Mouse (Mus musculus) hindbrain, postnatal 0 days (tissue): ENCODE measurements at regions not wholly inside any gene's neighbourhood (a gene's known extent, or its start where the extent isn't known, plus 50 kb on each side); places are given as distances from the start of the nearest gene placed in this dataset.
"Not testable (repeated sequence)": the region's sequence is repeated elsewhere in the genome, so short reads cannot be mapped to it uniquely, and the experiment has no call there.

Experiments
- ATAC-seq: fragments of 200-750 bp; cut with Nextera tagmentation; 2 replicates; pipeline ENCODE4 v1.8.0; 2017; ENCODE audit warnings: mild to moderate bottlenecking, moderate TSS enrichment, moderate library complexity
- DNase-seq: peaks from one replicate; pipeline ENCODE4 v3.0.0-alpha.2; 2015; ENCODE audit warnings: low spot score
- H3K27ac ChIP-seq: fragments of 300-500 bp; sonication (generic); 2 replicates; pipeline ENCODE4 v1.5.1; 2014; ENCODE audit warnings: mild to moderate bottlenecking
- H3K27me3 ChIP-seq: fragments of 300-500 bp; sonication (generic); 2 replicates; pipeline ENCODE4 v1.6.1; 2014; ENCODE audit warnings: low read length, mixed read lengths; ENCODE audit not compliant: insufficient read depth
- H3K36me3 ChIP-seq: fragments of 300-500 bp; sonication (generic); 2 replicates; pipeline ENCODE4 v1.6.1; 2014; ENCODE audit warnings: low read length, mixed read lengths; ENCODE audit not compliant: insufficient read depth
- H3K4me1 ChIP-seq: fragments of 300-500 bp; sonication (generic); 2 replicates; pipeline ENCODE4 v1.6.1; 2014; ENCODE audit warnings: antibody characterized with exemption, low read length, mixed read lengths; ENCODE audit not compliant: insufficient read depth
- H3K4me2 ChIP-seq: fragments of 300-500 bp; sonication (generic); 2 replicates; pipeline ENCODE4 v1.6.1; 2014; ENCODE audit warnings: low read depth, mild to moderate bottlenecking, low read length, moderate library complexity, mixed read lengths
- H3K4me3 ChIP-seq: fragments of 300-500 bp; sonication (generic); 2 replicates; pipeline ENCODE4 v1.5.1; 2014; ENCODE audit warnings: low read length
- H3K9ac ChIP-seq: fragments of 300-500 bp; sonication (generic); replicated peaks from 2 replicates; pipeline ENCODE4 v1.6.1; 2014; ENCODE audit warnings: mild to moderate bottlenecking, low read length, moderate library complexity, mixed read lengths
- H3K9me3 ChIP-seq: fragments of 300-500 bp; sonication (generic); 2 replicates; pipeline ENCODE4 v1.6.1; 2016; ENCODE audit warnings: low read length, mixed read lengths
- CTCF ChIP-seq: IDR thresholded peaks from 2 replicates; pipeline ENCODE4 v1.5.1; 2016; ENCODE audit warnings: antibody characterized with exemption, control low read depth, low read depth
- WGBS: fragments of 180-500 bp; shearing (Covaris S2); extraction: QIAGEN DNeasy Blood & Tissue Kit; methylation state at CpG from one replicate; pipeline ENCODE4 v1.1.7; 2014; 5-methylcytosine and 5-hydroxymethylcytosine counted together

DNA sequence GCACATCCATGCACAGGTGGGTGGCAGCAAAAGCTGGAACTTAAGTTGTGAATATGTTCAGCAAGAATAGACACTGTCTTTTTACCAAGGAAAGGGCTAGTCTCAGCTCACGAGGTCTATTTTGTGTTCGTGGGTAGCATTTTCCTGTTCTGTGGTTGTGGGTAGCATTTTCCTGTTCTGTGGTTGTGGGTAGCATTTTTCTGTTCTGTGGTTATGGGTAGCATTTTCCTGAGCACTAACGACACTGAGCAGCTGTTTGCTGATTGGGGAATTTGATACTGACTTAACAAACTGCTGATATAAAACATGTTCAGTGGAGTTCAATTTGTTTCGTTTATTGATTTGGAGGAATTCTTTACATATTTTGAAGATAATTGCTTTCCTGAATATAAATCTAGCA lies 837.8 kb upstream of the Vwc2 start:
- Histone ChIP-seq H3K4me2 (no peak overlapping the region), H3K9ac (no peak overlapping the region), H3K4me3 (no peak overlapping the region), H3K36me3 (no peaks in the 10 kb centered on the region), H3K27ac (no peak overlapping the region), H3K4me1 (no peaks in the 10 kb centered on the region), H3K27me3 (no peaks in the 10 kb centered on the region), H3K9me3 (no peaks in the 10 kb centered on the region)
- DNase-seq (no peak), ATAC-seq (no peak)
- WGBS: 78% methylated on average over 4 of the region's 4 CpGs
- no peak for TF ChIP-seq CTCF

DNA sequence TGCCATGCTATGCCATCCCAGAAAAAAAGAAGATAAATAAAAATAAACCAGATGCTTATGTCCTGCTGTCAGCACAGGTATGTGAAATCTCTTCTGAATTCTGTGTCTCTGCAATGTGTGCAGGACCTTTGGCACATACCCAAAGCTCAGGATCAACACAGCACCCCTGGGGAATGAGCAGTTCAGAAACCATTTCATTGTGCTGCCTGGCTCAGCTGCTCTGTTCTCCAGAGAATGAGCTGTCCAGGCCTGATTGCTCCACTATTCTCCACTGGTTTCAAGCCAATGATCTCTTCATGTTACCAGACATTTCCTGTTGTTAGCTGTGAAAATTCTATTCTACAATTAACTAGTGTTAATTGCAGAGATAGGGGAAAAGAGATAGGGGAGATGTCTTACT lies 830.5 kb upstream of the Vwc2 start:
- DNase-seq (peak; percentile 26), ATAC-seq (no peak)
- no peaks in the 10 kb centered on the region for H3K36me3 ChIP-seq
- no peak overlapping the region for H3K27ac ChIP-seq
- no peaks in the 10 kb centered on the region for H3K27me3 ChIP-seq
- no peak overlapping the region for H3K9ac ChIP-seq
- H3K4me3 ChIP-seq: no peak overlapping the region
- no peak overlapping the region for H3K4me2 ChIP-seq
- no peaks in the 10 kb centered on the region for H3K9me3 ChIP-seq
- TF ChIP-seq CTCF: no peak
- no peaks in the 10 kb centered on the region for H3K4me1 ChIP-seq

DNA sequence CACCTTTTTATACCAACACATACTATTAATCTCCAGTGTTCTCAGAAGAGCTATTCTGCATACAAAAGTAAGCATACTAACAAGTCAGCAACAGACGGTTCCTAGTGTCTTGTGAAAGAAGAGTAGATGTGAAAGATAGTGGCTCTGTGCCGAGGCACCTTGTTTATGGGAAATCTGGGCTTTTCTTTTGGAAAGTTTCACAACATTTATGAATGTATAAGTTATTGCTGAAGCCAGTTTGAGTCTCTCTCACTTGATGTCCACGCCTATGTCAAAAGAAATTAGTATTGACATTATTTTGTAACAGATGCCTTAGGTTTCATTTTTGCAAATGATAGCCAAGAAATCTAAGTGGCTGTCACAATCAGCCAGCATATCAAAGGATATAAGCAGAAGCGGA lies 822.0 kb upstream of the Vwc2 start:
- Histone ChIP-seq H3K9ac (no peak overlapping the region), H3K4me3 (no peak overlapping the region), H3K4me1 (no peaks in the 10 kb centered on the region), H3K27ac (no peak overlapping the region), H3K36me3 (no peaks in the 10 kb centered on the region), H3K4me2 (no peak overlapping the region), H3K27me3 (no peaks in the 10 kb centered on the region), H3K9me3 (no peaks in the 10 kb centered on the region)
- TF ChIP-seq CTCF: no peak
- ATAC-seq (no peak), DNase-seq (no peak)
- WGBS: 84% methylated on average over 4 of the region's 4 CpGs

DNA sequence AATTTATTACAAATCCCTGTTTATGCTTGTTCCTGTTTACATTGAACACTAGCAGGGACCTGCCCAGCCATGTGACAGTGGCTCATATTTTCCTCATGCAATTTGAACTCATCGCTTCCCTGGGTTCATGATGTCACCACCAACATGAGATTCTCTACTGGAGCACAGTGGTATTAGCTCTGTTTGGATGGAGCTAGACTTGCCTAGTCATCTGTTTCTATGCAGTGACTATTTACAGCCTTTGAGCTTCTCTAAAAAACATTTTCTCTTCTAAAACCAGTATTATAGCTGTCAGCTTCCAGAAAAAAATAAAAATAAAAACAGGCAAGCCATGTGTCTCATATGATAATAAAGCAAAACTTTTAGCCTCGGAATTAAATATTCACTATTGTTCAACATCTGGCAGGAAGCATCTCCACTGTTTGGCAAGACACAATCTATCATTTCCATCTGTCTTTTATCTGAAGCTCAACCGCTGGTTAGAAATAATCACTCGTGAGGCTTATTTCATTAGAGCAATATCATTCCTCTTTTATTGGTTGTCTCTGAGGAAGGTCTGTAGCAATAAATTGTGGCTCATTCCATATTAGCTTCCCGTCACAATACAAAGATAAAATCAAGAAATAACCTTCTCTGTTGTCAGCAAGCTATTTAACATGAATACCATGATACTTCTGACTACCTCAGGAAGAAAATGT lies 804.9 kb upstream of the Vwc2 start:
- no peak for ATAC-seq
- no peaks in the 10 kb centered on the region for H3K27me3 ChIP-seq
- DNase-seq: no peak
- H3K36me3 ChIP-seq: no peaks in the 10 kb centered on the region
- H3K4me1 ChIP-seq: no peaks in the 10 kb centered on the region
- WGBS: 73% methylated on average over 5 of the region's 5 CpGs
- no peak overlapping the region for H3K27ac ChIP-seq
- no peak overlapping the region for H3K4me2 ChIP-seq
- no peak overlapping the region for H3K9ac ChIP-seq
- no peak overlapping the region for H3K4me3 ChIP-seq
- no peak for TF ChIP-seq CTCF
- no peaks in the 10 kb centered on the region for H3K9me3 ChIP-seq

DNA sequence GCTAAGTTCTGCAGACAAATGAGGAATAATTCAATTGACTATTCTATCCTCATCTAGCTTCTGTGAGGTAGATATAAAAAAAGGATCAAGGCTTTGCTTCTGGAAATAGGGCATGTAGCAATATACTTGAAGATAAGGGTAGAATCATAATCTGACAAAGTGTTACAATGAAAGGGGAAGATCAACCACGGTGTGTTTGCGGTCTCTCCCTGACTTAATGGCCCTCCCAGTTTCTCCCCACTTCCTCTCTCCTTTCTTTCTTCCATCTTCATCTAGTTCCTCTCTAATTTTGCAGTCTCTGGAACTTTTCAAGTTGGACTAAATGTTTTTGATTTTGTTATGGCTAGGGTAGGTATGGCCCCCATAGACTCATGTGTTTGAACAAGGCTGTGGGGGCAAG lies 796.6 kb upstream of the Vwc2 start:
- no peak for DNase-seq
- no peaks in the 10 kb centered on the region for H3K4me1 ChIP-seq
- no peak overlapping the region for H3K4me2 ChIP-seq
- no peak overlapping the region for H3K27ac ChIP-seq
- no peaks in the 10 kb centered on the region for H3K27me3 ChIP-seq
- H3K9me3 ChIP-seq: no peaks in the 10 kb centered on the region
- no peak overlapping the region for H3K4me3 ChIP-seq
- 91% methylated on average over 2 of the region's 2 CpGs for WGBS
- TF ChIP-seq CTCF: no peak
- H3K36me3 ChIP-seq: no peaks in the 10 kb centered on the region
- no peak overlapping the region for H3K9ac ChIP-seq
- ATAC-seq: no peak

DNA sequence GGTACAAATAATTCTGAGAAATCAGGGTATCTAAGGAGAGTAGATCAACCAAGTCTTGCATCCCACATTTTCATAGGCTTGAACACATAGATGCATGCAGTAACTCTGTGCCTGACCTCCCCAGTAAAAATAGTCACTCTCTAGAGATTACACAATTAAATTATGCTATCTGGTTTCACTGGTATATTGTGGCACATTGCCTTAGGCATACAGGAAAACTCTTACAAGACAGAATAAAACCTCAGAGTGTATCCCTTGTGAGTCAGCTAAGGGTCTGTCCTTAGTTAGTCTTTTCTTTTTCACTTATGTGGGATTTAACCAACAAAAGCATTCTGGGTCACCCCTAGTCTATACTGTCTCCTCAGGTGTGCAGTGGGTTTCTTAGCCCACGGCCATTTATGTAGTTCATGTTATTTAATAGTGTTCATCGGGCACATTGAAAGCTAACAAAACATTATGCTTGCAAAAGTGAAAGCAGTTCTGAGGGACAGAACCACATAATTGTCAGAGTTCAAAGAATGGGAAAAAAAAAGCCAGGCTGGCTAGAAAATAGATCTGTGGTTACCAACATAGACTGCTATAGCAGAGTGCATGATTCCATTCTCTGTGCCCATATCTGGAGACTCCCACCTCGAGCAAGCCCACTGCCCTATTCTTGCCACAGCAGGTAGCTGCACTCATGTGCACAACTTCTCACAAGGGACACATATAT lies 795.8 kb upstream of the Vwc2 start:
- TF ChIP-seq CTCF: no peak
- 80% methylated on average over 3 of the region's 3 CpGs for WGBS
- no peaks in the 10 kb centered on the region for H3K27me3 ChIP-seq
- H3K9me3 ChIP-seq: no peaks in the 10 kb centered on the region
- DNase-seq (no peak), ATAC-seq (no peak)
- no peaks in the 10 kb centered on the region for H3K4me1 ChIP-seq
- H3K27ac ChIP-seq: no peak overlapping the region
- H3K4me2 ChIP-seq: no peak overlapping the region
- H3K36me3 ChIP-seq: no peaks in the 10 kb centered on the region
- no peak overlapping the region for H3K9ac ChIP-seq
- no peak overlapping the region for H3K4me3 ChIP-seq

DNA sequence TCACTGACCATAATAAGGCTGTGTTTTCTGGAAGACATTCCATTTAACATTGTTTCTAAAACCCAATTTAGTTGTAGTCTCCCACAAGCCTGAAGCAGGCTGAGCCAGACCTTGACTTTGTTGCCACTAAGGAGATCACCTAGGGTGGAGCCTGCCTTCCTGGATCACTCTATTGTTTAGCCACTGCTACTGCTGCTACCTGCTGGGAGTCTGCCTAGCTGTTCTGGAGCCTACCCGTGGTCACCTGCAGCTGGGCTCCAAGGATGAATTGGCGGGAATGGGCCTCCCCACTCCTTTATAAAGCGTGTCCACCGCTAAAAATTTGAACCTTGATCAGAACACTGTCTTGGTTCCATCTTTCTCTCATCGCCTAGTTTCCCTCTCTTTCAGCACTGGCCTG lies 783.8 kb upstream of the Vwc2 start:
- 34% methylated on average over 5 of the region's 5 CpGs for WGBS
- not testable (repeated sequence) for H3K27ac ChIP-seq, ATAC-seq, DNase-seq, H3K4me2 ChIP-seq, H3K4me1 ChIP-seq, H3K36me3 ChIP-seq, H3K4me3 ChIP-seq, H3K9me3 ChIP-seq, H3K9ac ChIP-seq, H3K27me3 ChIP-seq
